Mouse (Mus musculus): ENCODE data around the gene Adgra3.

DNA sequence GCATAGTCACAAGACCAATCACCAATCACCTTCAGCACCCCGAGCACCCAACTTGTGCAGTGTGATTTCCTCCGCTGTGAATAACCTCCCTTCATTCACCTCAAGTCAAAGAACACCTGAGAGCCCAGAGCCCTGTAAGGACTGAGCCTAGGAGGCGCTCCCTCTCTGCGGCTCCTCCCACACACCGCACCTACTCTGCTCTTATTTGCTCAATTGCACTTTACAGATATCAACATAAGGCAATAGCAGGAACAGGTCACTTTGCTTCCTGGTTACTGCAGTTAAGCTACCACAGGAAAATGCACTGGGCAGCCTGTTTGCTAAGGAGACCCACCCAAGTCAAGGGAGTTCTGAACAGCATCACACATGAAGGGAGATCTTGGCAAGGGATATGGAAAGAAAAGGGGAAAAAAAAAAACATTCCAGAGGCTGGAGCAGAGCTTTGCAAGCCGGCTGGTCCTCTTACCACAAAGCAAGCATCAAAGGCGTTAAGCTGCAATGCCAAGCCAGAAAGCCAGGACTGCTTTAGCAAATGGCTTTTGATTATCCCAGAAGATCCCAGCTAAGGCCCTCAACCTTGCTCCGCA, 68.0 kb downstream of the Adgra3 start:
- no peak for TF ChIP-seq NRF1 (IDR thresholded peaks at IDR 0.05; ENCODE audit: low read depth, low read length)
- no peak for TF ChIP-seq MAX (IDR thresholded peaks at IDR 0.05; ENCODE audit: low read length)
- no peak for TF ChIP-seq MYC (IDR thresholded peaks at IDR 0.05; ENCODE audit: low read depth, low read length)
- no peak for TF ChIP-seq EP300 (IDR thresholded peaks at IDR 0.05; ENCODE audit: low read length)
- no peak for TF ChIP-seq CTCF (conservative IDR thresholded peaks at IDR 0.05 in 1 of 2, IDR thresholded peaks at IDR 0.05 in 1 of 2; ENCODE audit: low read depth in 2 of 2, low read length in 2 of 2)
- TF ChIP-seq ZMIZ1 (IDR thresholded peaks at IDR 0.05; ENCODE audit: low read depth, low read length): no peak
- TF ChIP-seq E2F4 (IDR thresholded peaks at IDR 0.05; ENCODE audit: insufficient replicate concordance, low read depth, low read length): no peak
- TF ChIP-seq USF1 (IDR thresholded peaks at IDR 0.05; ENCODE audit: low read depth, low read length): no peak
- no peak for TF ChIP-seq ELF1 (IDR thresholded peaks at IDR 0.05; ENCODE audit: low read depth, low read length)
- TF ChIP-seq ETS1 (conservative IDR thresholded peaks at IDR 0.05; ENCODE audit: low read depth, low read length): no peak
- no peak for TF ChIP-seq POLR2A (IDR thresholded peaks at IDR 0.05; ENCODE audit: low read depth, low read length)
- no peak for TF ChIP-seq UBTF (IDR thresholded peaks at IDR 0.05; ENCODE audit: low read depth, low read length)
